Mouse (Mus musculus): Measurements from ENCODE around the gene Gm47969.

Gm47969 gene

GRCm38 (mm10) chr1:83075526-83076189 lies 30.9 kb downstream of the Gm47969 start:
- in situ Hi-C loops (cut with MboI, MseI): no loop called here

GRCm38 (mm10) chr1:83076190-83076917 lies 31.6 kb downstream of the Gm47969 start:
- in situ Hi-C loops (cut with MboI, MseI): no loop called here

DNA sequence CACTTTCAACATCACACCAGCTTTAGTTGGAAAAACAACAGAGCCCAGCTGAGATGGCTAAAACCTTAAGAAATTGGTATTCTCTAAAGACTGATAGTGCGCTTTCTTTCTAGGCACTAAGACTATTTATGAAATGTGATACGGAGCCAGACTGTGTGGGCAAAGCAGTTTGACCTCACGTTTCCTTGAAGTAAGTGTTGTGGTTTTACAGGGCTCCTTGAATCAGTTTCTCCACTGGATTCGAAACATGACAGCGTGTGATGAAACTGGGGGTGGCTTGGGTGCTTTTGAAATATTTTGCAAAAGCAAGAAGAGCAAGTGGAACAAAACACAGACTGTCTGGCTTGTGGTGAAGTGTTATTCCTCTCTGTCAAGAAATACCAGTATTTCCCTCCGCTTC lies 32.3 kb downstream of the Gm47969 start:
- in situ Hi-C loops (cut with MboI, MseI): no loop called here

DNA sequence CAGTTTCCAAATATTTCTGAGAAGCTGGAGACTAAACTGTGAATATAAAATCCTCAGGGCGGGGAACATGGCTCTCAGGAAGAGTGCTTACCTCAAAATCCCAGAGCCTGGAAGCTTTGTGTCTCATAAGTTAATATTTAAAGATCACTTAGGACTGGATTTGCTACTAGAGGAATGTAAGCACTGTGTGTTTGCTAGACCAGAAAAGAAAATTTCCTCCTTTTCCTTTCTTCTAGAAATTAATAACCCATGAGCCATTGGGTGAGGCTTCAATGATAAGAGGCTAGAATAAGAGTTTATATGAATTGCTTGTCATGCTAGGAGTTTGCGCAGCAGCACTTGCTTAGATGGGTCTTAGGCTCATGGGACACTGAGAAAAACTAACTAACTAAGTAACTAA lies 40.1 kb downstream of the Gm47969 start:
- in situ Hi-C loops (cut with MboI, MseI): no loop called here

DNA sequence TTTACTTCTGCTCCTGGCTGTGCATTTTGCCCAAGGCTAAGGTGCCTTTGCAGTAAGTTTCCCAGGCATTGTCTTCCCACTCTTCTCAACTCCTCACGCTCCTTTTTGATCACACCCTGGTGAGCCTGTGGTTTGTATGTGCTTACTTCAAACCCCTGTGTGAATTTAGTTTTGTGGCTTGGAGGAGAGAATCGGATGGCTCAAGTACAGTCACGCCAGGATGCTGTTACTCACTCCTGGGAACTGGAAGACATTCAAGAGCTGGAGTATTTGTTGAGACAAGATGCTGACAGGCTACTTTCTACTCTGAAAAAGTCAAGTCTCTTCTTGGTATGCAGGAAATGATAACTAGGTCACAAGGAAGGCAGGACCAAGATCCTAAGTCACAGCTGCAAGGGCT lies 46.5 kb downstream of the Gm47969 start:
- in situ Hi-C loops (cut with MboI, MseI): no loop called here
